Mouse (Mus musculus) liver, adult 2 months (tissue): ENCODE measurements around the gene Ppm1l.

Experiments
- CTCF ChIP-seq: fragments of 200-500 bp; IDR thresholded peaks from 2 replicates; pipeline ENCODE4 v1.5.1; 2011; ENCODE audit warnings: low read depth, low read length, control low read depth
- POLR2A ChIP-seq: fragments of 200-500 bp; IDR thresholded peaks from 2 replicates; pipeline ENCODE4 v1.6.1; 2011; ENCODE audit warnings: low read length, control low read depth; ENCODE audit not compliant: insufficient read depth; ENCODE audit errors: extremely low read depth

- TF ChIP-seq POLR2A (no peak), CTCF (no peak)
These were observed 26.4 kb upstream of the Ppm1l start for GRCm38 (mm10) chr3:69290294-69290693.
